Mouse (Mus musculus): ENCODE data around the gene Ssh1.

- TF ChIP-seq CTCF (IDR thresholded peaks at IDR 0.05; ENCODE audit: low read depth) (no peak), EP300 (IDR thresholded peaks at IDR 0.05; ENCODE audit: low read depth) (no peak)
Observed at GRCm38 (mm10) chr5:113966452-113967150, 27.1 kb downstream of the Ssh1 start.
